Mouse (Mus musculus) liver, embryonic 15.5 days (tissue): ENCODE results near the gene Crocc2. TPM values are rescaled to one million over a fixed set of nuclear protein-coding genes. Genes with fewer than 3 reads are reported as not detected.

Source experiments
- ATAC-seq: fragments of 200-750 bp; cut with Nextera tagmentation; 2 replicates; pipeline ENCODE4 v1.8.0; 2017; ENCODE audit warnings: moderate number of reproducible peaks, mild to moderate bottlenecking, moderate library complexity; ENCODE audit not compliant: insufficient read depth
- H3K27ac ChIP-seq: fragments of 300-500 bp; sonication (generic); replicated peaks from 2 replicates; pipeline ENCODE4 v1.5.1; 2015; ENCODE audit warnings: mild to moderate bottlenecking, inconsistent platforms
- H3K27me3 ChIP-seq: fragments of 300-500 bp; sonication (generic); 2 replicates; pipeline ENCODE4 v1.6.1; 2015; ENCODE audit warnings: mild to moderate bottlenecking, inconsistent platforms
- H3K36me3 ChIP-seq: fragments of 300-500 bp; sonication (generic); replicated peaks from 2 replicates; pipeline ENCODE4 v1.6.1; 2015; ENCODE audit warnings: moderate library complexity, mild to moderate bottlenecking, inconsistent platforms
- H3K4me1 ChIP-seq: fragments of 300-500 bp; sonication (generic); replicated peaks from 2 replicates; pipeline ENCODE4 v1.6.1; 2015; ENCODE audit warnings: inconsistent platforms
- H3K4me2 ChIP-seq: fragments of 300-500 bp; sonication (generic); 2 replicates; pipeline ENCODE4 v1.6.1; 2015; ENCODE audit warnings: moderate library complexity, mild to moderate bottlenecking, inconsistent platforms
- H3K4me3 ChIP-seq: fragments of 300-500 bp; sonication (generic); replicated peaks from 2 replicates; pipeline ENCODE4 v1.5.1; 2015; ENCODE audit warnings: mild to moderate bottlenecking, inconsistent platforms
- H3K9ac ChIP-seq: fragments of 300-500 bp; sonication (generic); 2 replicates; pipeline ENCODE4 v1.6.1; 2015; ENCODE audit warnings: moderate library complexity, mild to moderate bottlenecking, inconsistent platforms
- H3K9me3 ChIP-seq: fragments of 300-500 bp; sonication (generic); replicated peaks from 2 replicates; pipeline ENCODE4 v1.6.1; 2016; ENCODE audit warnings: inconsistent platforms
- WGBS: fragments of 180-500 bp; shearing (Covaris S2); methylation state at CpG from one replicate; pipeline ENCODE4 v1.1.7; 2015; ENCODE audit warnings: mixed read lengths; ENCODE audit not compliant: insufficient replicate concordance; 5-methylcytosine and 5-hydroxymethylcytosine counted together
- polyA plus RNA-seq: library from polyadenylated mRNA; unstranded; fragments of >200 nt; fragmentation: Nextera tagmentation; extraction: Ambion mirVana; gene quantifications from 2 replicates; pipeline ENCODE4 v1.2.1, GENCODE M21; 2015

The Crocc2 gene
- polyA plus RNA-seq, 1 experiment from 2014 or later, result not detected

- ATAC-seq, result no peak
- peaks cover 56% of the 10 kb centered on the region for H3K27me3 ChIP-seq
- WGBS, result 40% methylated on average over 4 of the region's 4 CpGs
- no peak overlapping the region for H3K9ac ChIP-seq
- H3K9me3 ChIP-seq, result no peaks in the 10 kb centered on the region
- no peak overlapping the region for H3K27ac ChIP-seq
- peaks cover 4% of the 10 kb centered on the region; the same call in 1 of the 2 replicates for H3K4me1 ChIP-seq
- H3K4me3 ChIP-seq, result no peak overlapping the region
- no peak overlapping the region for H3K4me2 ChIP-seq
- H3K36me3 ChIP-seq, result no peaks in the 10 kb centered on the region
Observed at GRCm38 (mm10) chr1:93238201-93238600, 69.7 kb downstream of the Crocc2 start.

GRCm38 (mm10) chr1:93245936-93246335, 77.4 kb downstream of the Crocc2 start:
- no peaks in the 10 kb centered on the region for H3K27me3 ChIP-seq
- no peaks in the 10 kb centered on the region for H3K36me3 ChIP-seq
- ATAC-seq, result no peak
- H3K4me3 ChIP-seq, result no peak overlapping the region
- no peak overlapping the region for H3K4me2 ChIP-seq
- 23% methylated on average over 2 of the region's 2 CpGs for WGBS
- no peaks in the 10 kb centered on the region for H3K9me3 ChIP-seq
- no peak overlapping the region for H3K27ac ChIP-seq
- no peaks in the 10 kb centered on the region for H3K4me1 ChIP-seq
- no peak overlapping the region for H3K9ac ChIP-seq

GRCm38 (mm10) chr1:93252586-93252985, 84.1 kb downstream of the Crocc2 start:
- ATAC-seq, result no peak
- H3K4me1 ChIP-seq, result no peaks in the 10 kb centered on the region
- H3K27me3 ChIP-seq, result no peaks in the 10 kb centered on the region
- H3K36me3 ChIP-seq, result no peaks in the 10 kb centered on the region
- no peaks in the 10 kb centered on the region for H3K9me3 ChIP-seq
- no peak overlapping the region for H3K4me2 ChIP-seq
- H3K27ac ChIP-seq, result no peak overlapping the region
- H3K9ac ChIP-seq, result no peak overlapping the region
- 29% methylated on average over 2 of the region's 2 CpGs for WGBS
- H3K4me3 ChIP-seq, result no peak overlapping the region

- H3K4me3 ChIP-seq, result no peak overlapping the region
- H3K4me1 ChIP-seq, result no peaks in the 10 kb centered on the region
- H3K36me3 ChIP-seq, result no peaks in the 10 kb centered on the region
- no peaks in the 10 kb centered on the region for H3K27me3 ChIP-seq
- H3K27ac ChIP-seq, result no peak overlapping the region
- no peak overlapping the region for H3K9ac ChIP-seq
- no peak for ATAC-seq
- no peak overlapping the region for H3K4me2 ChIP-seq
- 67% methylated on average over 7 of the region's 7 CpGs for WGBS
- no peaks in the 10 kb centered on the region for H3K9me3 ChIP-seq
Observed at GRCm38 (mm10) chr1:93255761-93256160, 87.2 kb downstream of the Crocc2 start.

GRCm38 (mm10) chr1:93257560-93257959, 89.0 kb downstream of the Crocc2 start:
- H3K4me2 ChIP-seq, result no peak overlapping the region
- no peak overlapping the region for H3K27ac ChIP-seq
- no peak overlapping the region for H3K4me3 ChIP-seq
- H3K9me3 ChIP-seq, result no peaks in the 10 kb centered on the region
- no peaks in the 10 kb centered on the region for H3K4me1 ChIP-seq
- H3K36me3 ChIP-seq, result no peaks in the 10 kb centered on the region
- no peak for ATAC-seq
- WGBS, result 83% methylated on average over 1 of the region's 1 CpGs
- H3K9ac ChIP-seq, result no peak overlapping the region
- no peaks in the 10 kb centered on the region for H3K27me3 ChIP-seq

- 29% methylated on average over 3 of the region's 3 CpGs for whole genome bisulfite sequencing
- no peaks in the 10 kb centered on the region for H3K36me3 ChIP-seq
- no peaks in the 10 kb centered on the region for H3K27me3 ChIP-seq
- no peak for ATAC-seq
- no peak overlapping the region for H3K9ac ChIP-seq
- H3K27ac ChIP-seq, result no peak overlapping the region
- no peaks in the 10 kb centered on the region for H3K4me1 ChIP-seq
- H3K9me3 ChIP-seq, result no peaks in the 10 kb centered on the region
- no peak overlapping the region for H3K4me3 ChIP-seq
- no peak overlapping the region for H3K4me2 ChIP-seq
Observed at GRCm38 (mm10) chr1:93267207-93267606, 98.7 kb downstream of the Crocc2 start.

GRCm38 (mm10) chr1:93268246-93268645, 99.7 kb downstream of the Crocc2 start:
- WGBS, result 54% methylated on average over 2 of the region's 2 CpGs
- ATAC-seq, result no peak

GRCm38 (mm10) chr1:93270516-93271240, 102.2 kb downstream of the Crocc2 start:
- Histone ChIP-seq H3K27ac (no peak overlapping the region), H3K36me3 (no peaks in the 10 kb centered on the region), H3K4me2 (no peak overlapping the region), H3K27me3 (no peaks in the 10 kb centered on the region), H3K4me1 (no peaks in the 10 kb centered on the region), H3K9me3 (no peaks in the 10 kb centered on the region), H3K4me3 (no peak overlapping the region), H3K9ac (no peak overlapping the region)
- ATAC-seq, result no peak
- 44% methylated on average over 3 of the region's 3 CpGs for WGBS

More at GRCm38 (mm10) chr1:93268246-93268645, 99.7 kb downstream of the Crocc2 start:
- Histone ChIP-seq H3K4me2 (no peak overlapping the region), H3K4me3 (no peak overlapping the region), H3K27me3 (no peaks in the 10 kb centered on the region), H3K36me3 (no peaks in the 10 kb centered on the region), H3K4me1 (no peaks in the 10 kb centered on the region), H3K9ac (no peak overlapping the region), H3K9me3 (no peaks in the 10 kb centered on the region), H3K27ac (no peak overlapping the region)

GRCm38 (mm10) chr1:93271751-93272150, 103.2 kb downstream of the Crocc2 start:
- H3K9ac ChIP-seq, result no peak overlapping the region
- no peak overlapping the region for H3K27ac ChIP-seq
- no peaks in the 10 kb centered on the region for H3K4me1 ChIP-seq
- ATAC-seq, result no peak
- no peaks in the 10 kb centered on the region for H3K9me3 ChIP-seq
- 45% methylated on average over 6 of the region's 6 CpGs for WGBS
- H3K27me3 ChIP-seq, result no peaks in the 10 kb centered on the region
- no peak overlapping the region for H3K4me2 ChIP-seq
- no peaks in the 10 kb centered on the region for H3K36me3 ChIP-seq
- no peak overlapping the region for H3K4me3 ChIP-seq

GRCm38 (mm10) chr1:93272409-93272821, 103.9 kb downstream of the Crocc2 start:
- Histone ChIP-seq H3K9ac (no peak overlapping the region), H3K27me3 (no peaks in the 10 kb centered on the region), H3K4me1 (no peaks in the 10 kb centered on the region), H3K27ac (no peak overlapping the region), H3K36me3 (no peaks in the 10 kb centered on the region), H3K4me2 (no peak overlapping the region), H3K4me3 (no peak overlapping the region), H3K9me3 (no peaks in the 10 kb centered on the region)
- WGBS, result 3% methylated on average over 16 of the region's 16 CpGs
- ATAC-seq, result no peak

- no peak overlapping the region for H3K27ac ChIP-seq
- no peak overlapping the region for H3K9ac ChIP-seq
- H3K4me1 ChIP-seq, result no peaks in the 10 kb centered on the region
- H3K27me3 ChIP-seq, result no peaks in the 10 kb centered on the region
- H3K4me3 ChIP-seq, result no peak overlapping the region
- WGBS, result 52% methylated on average over 6 of the region's 6 CpGs
- H3K9me3 ChIP-seq, result no peaks in the 10 kb centered on the region
- no peak overlapping the region for H3K4me2 ChIP-seq
- ATAC-seq, result no peak
- no peaks in the 10 kb centered on the region for H3K36me3 ChIP-seq
Observed at GRCm38 (mm10) chr1:93275561-93275960, 107.0 kb downstream of the Crocc2 start.

- H3K27ac ChIP-seq, result no peak overlapping the region
- H3K27me3 ChIP-seq, result no peaks in the 10 kb centered on the region
- H3K9me3 ChIP-seq, result no peaks in the 10 kb centered on the region
- no peak overlapping the region for H3K4me3 ChIP-seq
- WGBS, result 56% methylated on average over 7 of the region's 7 CpGs
- no peak overlapping the region for H3K9ac ChIP-seq
- no peak for ATAC-seq
- H3K4me2 ChIP-seq, result no peak overlapping the region
- H3K36me3 ChIP-seq, result no peaks in the 10 kb centered on the region
- H3K4me1 ChIP-seq, result no peaks in the 10 kb centered on the region
Observed at GRCm38 (mm10) chr1:93277041-93277440, 108.5 kb downstream of the Crocc2 start.
